Mouse (Mus musculus) neural tube, embryonic 15.5 days (tissue): Measurements from ENCODE around the gene Enox1. TPM values are rescaled to one million over a fixed set of nuclear protein-coding genes. Genes with fewer than 3 reads are reported as not detected.

ENCODE experiments used
- ATAC-seq: fragments of 200-750 bp; cut with Nextera tagmentation; 2 replicates; pipeline ENCODE4 v1.8.0; 2017; ENCODE audit warnings: mild to moderate bottlenecking, moderate TSS enrichment, moderate library complexity; ENCODE audit not compliant: low FRiP score
- H3K27ac ChIP-seq: fragments of 300-500 bp; sonication (generic); replicated peaks from 2 replicates; pipeline ENCODE4 v1.5.1; 2015; ENCODE audit warnings: mild to moderate bottlenecking, inconsistent platforms
- H3K27me3 ChIP-seq: fragments of 300-500 bp; sonication (generic); replicated peaks from 2 replicates; pipeline ENCODE4 v1.6.1; 2015; ENCODE audit warnings: inconsistent platforms
- H3K36me3 ChIP-seq: fragments of 300-500 bp; sonication (generic); 2 replicates; pipeline ENCODE4 v1.6.1; 2015; ENCODE audit warnings: inconsistent platforms
- H3K4me1 ChIP-seq: fragments of 300-500 bp; sonication (generic); 2 replicates; pipeline ENCODE4 v1.6.1; 2015; ENCODE audit warnings: inconsistent platforms
- H3K4me2 ChIP-seq: fragments of 300-500 bp; sonication (generic); 2 replicates; pipeline ENCODE4 v1.6.1; 2015; ENCODE audit warnings: inconsistent platforms, mild to moderate bottlenecking, moderate library complexity
- H3K4me3 ChIP-seq: fragments of 300-500 bp; sonication (generic); replicated peaks from 2 replicates; pipeline ENCODE4 v1.5.1; 2015; ENCODE audit warnings: mild to moderate bottlenecking, inconsistent platforms
- H3K9ac ChIP-seq: fragments of 300-500 bp; sonication (generic); replicated peaks from 2 replicates; pipeline ENCODE4 v1.6.1; 2015; ENCODE audit warnings: mild to moderate bottlenecking, inconsistent platforms
- H3K9me3 ChIP-seq: fragments of 300-500 bp; sonication (generic); replicated peaks from 2 replicates; pipeline ENCODE4 v1.6.1; 2016; ENCODE audit warnings: inconsistent platforms
- WGBS: fragments of 180-500 bp; shearing (Covaris S2); methylation state at CpG from one replicate; pipeline ENCODE4 v1.1.7; 2015; ENCODE audit warnings: mixed read lengths; 5-methylcytosine and 5-hydroxymethylcytosine counted together
- polyA plus RNA-seq: library from polyadenylated mRNA; unstranded; fragments of >200 nt; fragmentation: Nextera tagmentation; extraction: Ambion mirVana; gene quantifications from 2 replicates; pipeline ENCODE4 v1.2.1, GENCODE M21; 2015

The Enox1 gene
- polyA plus RNA-seq, 1 experiment from 2014 or later, result 45.0 TPM

DNA sequence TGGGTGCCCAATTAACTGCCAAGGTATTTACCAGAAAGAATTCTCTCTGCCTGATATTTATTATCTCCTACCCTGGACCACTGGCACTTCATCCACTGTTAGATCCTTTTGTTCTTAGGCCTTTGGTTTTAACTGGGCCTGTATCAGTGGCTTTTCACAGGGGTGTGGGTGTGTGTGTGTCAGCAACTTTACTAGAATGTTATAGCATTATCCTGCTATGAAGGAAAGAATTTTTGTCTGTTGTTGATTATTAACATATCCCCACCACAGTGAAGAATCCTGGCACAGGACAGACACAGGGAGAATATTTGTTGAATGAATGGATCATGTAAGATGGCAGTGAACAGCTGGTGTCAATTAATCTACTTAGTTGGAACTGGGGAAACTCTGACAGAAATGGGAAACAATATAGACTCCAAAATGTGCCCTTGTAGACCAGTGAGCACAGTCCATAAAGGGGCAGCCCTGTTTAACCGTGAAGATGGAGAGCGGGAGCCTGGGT, 40.9 kb downstream of the Enox1 start:
- H3K27me3 ChIP-seq, result no peaks in the 10 kb centered on the region
- no peak for ATAC-seq
- H3K9me3 ChIP-seq, result no peaks in the 10 kb centered on the region
- WGBS, result 37% methylated on average over 2 of the region's 2 CpGs
- no peak overlapping the region for H3K4me2 ChIP-seq
- H3K4me1 ChIP-seq, result peaks cover 41% of the 10 kb centered on the region
- no peaks in the 10 kb centered on the region for H3K36me3 ChIP-seq
- no peak overlapping the region for H3K4me3 ChIP-seq
- no peak overlapping the region for H3K9ac ChIP-seq
- H3K27ac ChIP-seq, result no peak overlapping the region

DNA sequence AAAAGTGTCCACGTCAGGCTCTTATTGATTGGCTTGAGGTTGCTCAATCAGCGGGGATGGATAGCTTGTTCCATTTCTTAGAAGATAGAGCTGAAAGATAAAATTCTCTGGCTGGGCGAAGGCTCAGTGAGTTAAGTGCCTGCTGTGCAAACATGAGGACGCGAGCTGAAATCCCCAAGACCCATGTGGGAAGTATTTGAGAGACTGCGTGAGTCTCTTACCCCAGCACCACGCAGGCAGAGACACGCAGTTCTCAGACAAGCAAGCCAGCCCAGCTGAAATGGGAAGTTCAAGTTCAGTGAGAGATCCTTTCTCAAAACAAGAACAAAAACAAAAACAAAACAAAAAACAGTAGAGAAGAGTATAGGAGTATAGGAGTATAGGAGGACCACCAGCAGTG, 54.3 kb downstream of the Enox1 start:
- peaks cover 12% of the 10 kb centered on the region for H3K4me1 ChIP-seq
- H3K9me3 ChIP-seq, result no peaks in the 10 kb centered on the region
- no peaks in the 10 kb centered on the region for H3K36me3 ChIP-seq
- no peak overlapping the region for H3K4me2 ChIP-seq
- H3K27ac ChIP-seq, result no peak overlapping the region
- 81% methylated on average over 8 of the region's 8 CpGs for WGBS
- no peak overlapping the region for H3K4me3 ChIP-seq
- no peaks in the 10 kb centered on the region for H3K27me3 ChIP-seq
- ATAC-seq, result no peak
- no peak overlapping the region for H3K9ac ChIP-seq

DNA sequence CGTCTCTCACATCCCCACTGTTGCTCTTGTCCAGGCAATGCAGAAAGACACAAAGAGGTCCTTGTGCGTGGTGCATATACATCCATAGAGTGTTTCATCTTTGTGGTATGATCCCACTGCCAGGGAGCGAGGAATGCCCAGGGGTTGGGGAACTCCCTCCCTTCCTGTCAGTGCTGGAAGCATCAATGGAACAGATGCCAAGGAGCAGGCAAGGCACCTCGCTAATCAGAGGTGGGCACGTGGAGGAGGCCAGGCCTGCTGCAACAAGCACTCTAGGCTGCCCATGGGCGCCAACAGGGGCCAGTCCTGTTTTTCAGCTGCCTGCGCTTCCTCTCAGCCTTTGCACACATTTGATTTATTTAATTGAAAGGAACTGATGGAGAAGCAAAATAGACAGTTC, 56.6 kb downstream of the Enox1 start:
- Histone ChIP-seq H3K9me3 (no peaks in the 10 kb centered on the region), H3K4me2 (no peak overlapping the region), H3K27ac (no peak overlapping the region; the same call in 1 of the 2 replicates), H3K36me3 (no peaks in the 10 kb centered on the region), H3K4me3 (no peak overlapping the region), H3K9ac (no peak overlapping the region), H3K27me3 (no peaks in the 10 kb centered on the region), H3K4me1 (peaks cover 12% of the 10 kb centered on the region)
- 64% methylated on average over 7 of the region's 7 CpGs for WGBS
- ATAC-seq, result no peak

DNA sequence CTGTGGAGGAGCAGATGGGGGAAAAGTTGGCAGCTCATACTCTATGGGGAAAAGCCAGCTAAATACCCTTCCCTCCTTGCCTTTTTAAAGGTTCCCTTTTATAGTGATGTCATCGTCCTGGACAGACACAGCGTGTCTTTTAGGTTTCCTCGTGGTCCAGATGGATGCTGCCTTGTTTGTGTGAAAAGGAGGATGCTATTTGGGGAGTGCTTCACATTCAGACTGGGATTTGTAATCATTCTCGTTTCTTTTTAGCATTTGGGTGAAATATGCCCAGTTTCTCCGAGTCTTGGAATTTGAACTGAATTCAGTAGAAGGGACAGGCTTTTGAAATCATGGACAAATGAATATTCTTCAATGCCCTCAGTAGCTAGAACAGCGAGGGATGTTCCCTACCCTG, 58.3 kb downstream of the Enox1 start:
- Histone ChIP-seq H3K27ac (no peak overlapping the region), H3K9ac (no peak overlapping the region), H3K4me2 (no peak overlapping the region), H3K36me3 (no peaks in the 10 kb centered on the region), H3K27me3 (no peaks in the 10 kb centered on the region), H3K9me3 (no peaks in the 10 kb centered on the region), H3K4me3 (no peak overlapping the region), H3K4me1 (peaks cover 12% of the 10 kb centered on the region)
- WGBS, result 82% methylated on average over 6 of the region's 6 CpGs
- no peak for ATAC-seq

DNA sequence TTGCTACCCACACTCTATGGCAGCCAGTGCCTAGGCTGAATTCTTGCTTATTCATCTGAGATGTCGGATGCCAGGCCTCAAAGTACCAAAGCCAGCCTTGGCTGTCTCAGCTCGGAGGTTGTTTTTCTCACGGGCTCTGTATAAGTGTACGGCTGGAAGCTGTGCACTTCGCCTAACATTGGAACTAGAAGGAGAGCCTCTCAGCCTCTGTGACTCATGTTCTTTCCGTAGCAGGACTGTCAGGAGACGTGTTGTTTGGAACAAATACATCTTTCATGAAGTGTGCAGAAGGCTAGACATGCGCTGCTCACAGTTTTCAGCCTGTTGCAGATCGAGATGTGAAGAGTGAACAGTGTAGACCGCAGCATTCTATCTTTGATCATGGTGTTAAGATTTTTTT, 68.8 kb downstream of the Enox1 start:
- H3K9ac ChIP-seq, result no peak overlapping the region
- no peak overlapping the region for H3K4me2 ChIP-seq
- H3K4me3 ChIP-seq, result no peak overlapping the region
- H3K4me1 ChIP-seq, result no peaks in the 10 kb centered on the region
- ATAC-seq, result no peak
- WGBS, result 87% methylated on average over 10 of the region's 10 CpGs
- H3K27ac ChIP-seq, result no peak overlapping the region
- no peaks in the 10 kb centered on the region for H3K36me3 ChIP-seq
- H3K9me3 ChIP-seq, result no peaks in the 10 kb centered on the region
- no peaks in the 10 kb centered on the region for H3K27me3 ChIP-seq

DNA sequence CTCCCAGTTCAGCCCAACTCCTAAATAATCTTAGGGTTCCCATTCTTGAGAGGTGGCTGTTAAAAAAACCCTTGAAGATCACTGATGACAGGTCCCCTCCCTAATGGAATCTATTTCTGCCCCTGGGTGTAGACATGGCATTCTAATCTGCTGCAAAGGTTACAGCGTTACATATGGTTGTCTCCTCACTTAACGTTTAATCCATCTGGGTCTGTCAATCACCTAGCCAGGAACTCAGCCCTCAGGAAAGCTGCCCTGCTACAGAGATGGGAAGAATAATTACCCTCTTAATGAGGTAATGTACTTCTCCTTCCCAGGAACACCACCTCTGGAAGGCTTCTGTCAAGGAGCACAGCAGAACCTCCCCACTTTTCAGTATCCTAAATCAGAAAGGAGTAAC, 82.2 kb downstream of the Enox1 start:
- WGBS, result 51% methylated on average over 2 of the region's 2 CpGs
- no peak; the same call in 1 of the 2 replicates for ATAC-seq
- no peak overlapping the region for H3K27ac ChIP-seq
- H3K27me3 ChIP-seq, result no peaks in the 10 kb centered on the region
- H3K4me2 ChIP-seq, result no peak overlapping the region
- no peaks in the 10 kb centered on the region for H3K4me1 ChIP-seq
- no peaks in the 10 kb centered on the region for H3K36me3 ChIP-seq
- no peak overlapping the region for H3K4me3 ChIP-seq
- H3K9me3 ChIP-seq, result no peaks in the 10 kb centered on the region
- H3K9ac ChIP-seq, result no peak overlapping the region

DNA sequence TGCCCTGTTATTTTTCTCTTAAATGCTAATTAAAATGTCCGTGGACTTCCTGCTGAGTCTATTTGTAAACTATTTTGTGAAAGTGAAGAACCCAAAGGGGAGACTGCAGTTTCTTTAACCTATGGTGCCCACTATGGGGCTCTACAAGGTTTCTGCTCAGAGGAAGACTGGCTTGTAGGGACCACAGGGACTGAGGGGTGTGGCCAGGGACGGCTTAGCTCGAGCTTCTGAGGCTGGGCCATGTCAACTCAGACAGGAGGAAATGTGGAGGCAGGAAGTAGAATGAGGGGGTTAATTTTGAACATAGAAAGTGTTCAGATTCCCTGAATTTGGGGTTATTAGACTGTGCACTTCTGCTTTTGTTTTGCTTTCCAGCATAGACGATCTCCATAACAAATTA, 82.8 kb downstream of the Enox1 start:
- no peak for ATAC-seq
- H3K9me3 ChIP-seq, result no peaks in the 10 kb centered on the region
- H3K4me1 ChIP-seq, result no peaks in the 10 kb centered on the region
- WGBS, result 20% methylated on average over 4 of the region's 4 CpGs
- H3K9ac ChIP-seq, result no peak overlapping the region
- H3K4me3 ChIP-seq, result no peak overlapping the region
- H3K36me3 ChIP-seq, result no peaks in the 10 kb centered on the region
- H3K27me3 ChIP-seq, result no peaks in the 10 kb centered on the region
- no peak overlapping the region for H3K4me2 ChIP-seq
- no peak overlapping the region for H3K27ac ChIP-seq

DNA sequence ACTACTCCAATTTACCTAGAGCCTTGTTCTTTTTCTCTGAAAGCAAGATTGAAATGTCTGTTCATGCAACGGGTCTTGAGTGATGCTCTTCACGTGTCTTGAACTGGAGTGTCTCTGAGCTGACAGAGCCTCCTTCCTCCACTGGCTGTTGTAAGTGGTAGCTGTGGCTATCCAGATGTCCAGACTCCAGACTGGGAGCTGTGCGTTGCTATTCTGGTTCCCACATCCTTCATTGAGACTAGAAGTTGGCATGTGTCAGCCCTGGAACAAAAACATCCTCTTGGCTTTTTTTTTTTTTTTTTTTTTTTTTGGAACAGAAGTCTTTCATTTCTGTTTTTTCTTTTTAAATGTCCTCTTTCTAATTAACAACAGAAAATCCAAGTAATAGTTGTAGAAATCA, 90.4 kb downstream of the Enox1 start:
- Histone ChIP-seq H3K4me2 (no peak overlapping the region), H3K9ac (no peak overlapping the region), H3K9me3 (no peaks in the 10 kb centered on the region), H3K27ac (no peak overlapping the region), H3K27me3 (no peaks in the 10 kb centered on the region), H3K4me3 (no peak overlapping the region), H3K36me3 (no peaks in the 10 kb centered on the region), H3K4me1 (peaks cover 12% of the 10 kb centered on the region; the same call in 1 of the 2 replicates)
- 84% methylated on average over 3 of the region's 3 CpGs for WGBS
- no peak for ATAC-seq

DNA sequence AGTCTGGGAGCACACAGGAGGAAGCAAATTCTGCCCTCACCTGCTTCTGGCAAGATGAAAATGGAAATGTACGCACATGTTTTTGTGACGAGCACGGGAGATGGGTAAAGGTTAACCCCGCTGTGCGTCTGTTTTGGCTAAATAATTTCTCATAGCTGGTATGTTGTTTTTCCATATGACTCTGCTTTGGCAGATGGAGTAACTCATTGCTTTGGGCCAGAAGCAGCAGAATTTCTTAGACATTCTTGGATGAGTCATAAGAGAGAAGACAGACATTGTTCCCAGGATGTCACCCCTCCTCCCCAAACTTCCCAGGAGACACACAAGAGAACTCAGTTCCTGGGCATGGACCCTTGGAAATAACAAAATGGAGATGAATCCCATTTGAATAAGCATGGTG, 91.9 kb downstream of the Enox1 start:
- peaks cover 12% of the 10 kb centered on the region; the same call in 1 of the 2 replicates for H3K4me1 ChIP-seq
- no peaks in the 10 kb centered on the region for H3K36me3 ChIP-seq
- no peak overlapping the region for H3K27ac ChIP-seq
- no peak overlapping the region for H3K9ac ChIP-seq
- 68% methylated on average over 5 of the region's 5 CpGs for WGBS
- no peak for ATAC-seq
- H3K9me3 ChIP-seq, result no peaks in the 10 kb centered on the region
- no peak overlapping the region for H3K4me2 ChIP-seq
- H3K27me3 ChIP-seq, result no peaks in the 10 kb centered on the region
- H3K4me3 ChIP-seq, result no peak overlapping the region

DNA sequence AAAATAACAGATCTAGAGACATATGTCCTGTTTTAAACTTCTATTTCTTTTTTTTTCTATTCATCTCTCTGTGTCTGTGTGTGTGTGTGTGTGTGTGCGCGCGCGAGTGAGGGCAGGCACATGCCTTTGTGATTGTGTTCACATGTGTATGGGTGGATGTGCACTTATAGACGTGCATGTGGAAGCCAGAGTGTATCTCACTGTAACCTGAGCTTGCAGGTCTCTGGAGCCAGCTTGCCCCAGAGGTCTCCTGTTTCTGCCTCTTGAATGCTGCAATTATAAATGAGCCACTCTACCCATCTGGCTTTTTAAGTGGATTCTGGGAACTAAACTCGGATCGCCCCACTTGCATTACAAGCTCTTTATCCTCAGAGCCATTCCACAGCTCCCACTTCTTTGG, 92.4 kb downstream of the Enox1 start:
- Histone ChIP-seq H3K27ac (no peak overlapping the region), H3K4me1 (peaks cover 12% of the 10 kb centered on the region; the same call in 1 of the 2 replicates), H3K27me3 (no peaks in the 10 kb centered on the region), H3K9me3 (no peaks in the 10 kb centered on the region), H3K4me3 (no peak overlapping the region), H3K4me2 (no peak overlapping the region), H3K9ac (no peak overlapping the region), H3K36me3 (no peaks in the 10 kb centered on the region)
- WGBS, result 88% methylated on average over 7 of the region's 7 CpGs
- no peak for ATAC-seq

DNA sequence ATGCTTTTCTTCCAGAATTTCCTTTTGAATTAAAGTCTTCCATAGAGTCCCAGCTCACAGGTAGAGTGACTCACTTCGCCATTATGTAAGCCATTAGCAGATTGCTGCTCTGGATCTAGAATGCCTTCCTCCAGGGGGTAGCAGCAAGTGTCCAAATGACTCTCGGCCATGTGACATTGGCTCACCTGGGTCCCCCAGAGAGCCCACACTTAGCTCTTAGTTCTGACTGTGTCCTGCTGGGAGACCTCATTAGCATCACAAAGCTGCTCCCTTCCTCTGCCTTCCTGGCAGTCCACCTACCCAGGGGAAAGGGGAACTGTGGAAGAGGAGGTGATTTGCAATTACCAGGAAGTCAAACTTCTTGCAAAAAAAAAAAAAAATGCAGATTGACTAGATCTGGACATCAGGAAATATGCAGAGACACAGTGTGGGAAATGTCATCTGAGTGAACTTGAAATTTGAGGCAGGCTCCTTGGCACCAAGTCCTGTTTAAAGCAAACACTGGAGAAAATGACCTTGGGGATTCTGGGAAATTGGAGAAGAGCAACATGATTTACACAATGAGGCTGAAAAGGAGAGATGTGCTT, 94.2 kb downstream of the Enox1 start:
- H3K9me3 ChIP-seq, result no peaks in the 10 kb centered on the region
- no peak overlapping the region for H3K4me3 ChIP-seq
- H3K27ac ChIP-seq, result no peak overlapping the region
- H3K27me3 ChIP-seq, result no peaks in the 10 kb centered on the region
- WGBS, result 41% methylated on average over 2 of the region's 2 CpGs
- H3K36me3 ChIP-seq, result no peaks in the 10 kb centered on the region
- no peak overlapping the region for H3K4me2 ChIP-seq
- H3K4me1 ChIP-seq, result peaks cover 17% of the 10 kb centered on the region; the same call in 1 of the 2 replicates
- H3K9ac ChIP-seq, result no peak overlapping the region
- ATAC-seq, result no peak

DNA sequence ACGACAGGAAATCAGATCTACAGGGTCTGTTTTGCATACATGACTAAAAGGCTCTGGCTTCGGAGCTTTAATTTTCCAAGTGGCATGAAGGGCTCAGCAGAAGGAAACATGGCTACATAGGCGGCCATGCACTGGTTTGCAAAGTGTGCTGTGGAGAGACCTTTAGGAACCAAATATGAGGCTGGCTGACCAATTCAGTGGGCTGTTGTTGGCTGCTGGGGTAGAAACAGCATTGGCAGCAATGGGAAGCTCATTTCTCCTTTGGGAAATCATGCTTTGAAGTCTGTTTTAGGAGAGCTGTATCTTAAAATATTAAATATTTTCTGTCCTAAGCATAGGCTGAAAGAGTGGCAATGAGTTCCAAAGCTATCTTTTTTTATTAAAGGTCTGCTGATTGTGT, 98.6 kb downstream of the Enox1 start:
- Histone ChIP-seq H3K9me3 (no peaks in the 10 kb centered on the region), H3K36me3 (no peaks in the 10 kb centered on the region), H3K4me2 (no peak overlapping the region), H3K27me3 (no peaks in the 10 kb centered on the region), H3K27ac (no peak overlapping the region), H3K4me3 (no peak overlapping the region), H3K9ac (no peak overlapping the region), H3K4me1 (peaks cover 10% of the 10 kb centered on the region)
- ATAC-seq, result no peak
- WGBS, result 82% methylated on average over 3 of the region's 3 CpGs
